Mouse (Mus musculus) liver, embryonic 15.5 days (tissue): Measurements from ENCODE around the gene Gpc3. TPM values are rescaled to one million over a fixed set of nuclear protein-coding genes. Genes with fewer than 3 reads are reported as not detected.
"Not testable (repeated sequence)": the region's sequence is repeated elsewhere in the genome, so short reads cannot be mapped to it uniquely, and the experiment has no call there.

Source experiments
- ATAC-seq: fragments of 200-750 bp; cut with Nextera tagmentation; 2 replicates; pipeline ENCODE4 v1.8.0; 2017; ENCODE audit warnings: moderate number of reproducible peaks, mild to moderate bottlenecking, moderate library complexity; ENCODE audit not compliant: insufficient read depth
- H3K27ac ChIP-seq: fragments of 300-500 bp; sonication (generic); replicated peaks from 2 replicates; pipeline ENCODE4 v1.5.1; 2015; ENCODE audit warnings: mild to moderate bottlenecking, inconsistent platforms
- H3K27me3 ChIP-seq: fragments of 300-500 bp; sonication (generic); 2 replicates; pipeline ENCODE4 v1.6.1; 2015; ENCODE audit warnings: mild to moderate bottlenecking, inconsistent platforms
- H3K36me3 ChIP-seq: fragments of 300-500 bp; sonication (generic); replicated peaks from 2 replicates; pipeline ENCODE4 v1.6.1; 2015; ENCODE audit warnings: moderate library complexity, mild to moderate bottlenecking, inconsistent platforms
- H3K4me1 ChIP-seq: fragments of 300-500 bp; sonication (generic); replicated peaks from 2 replicates; pipeline ENCODE4 v1.6.1; 2015; ENCODE audit warnings: inconsistent platforms
- H3K4me2 ChIP-seq: fragments of 300-500 bp; sonication (generic); 2 replicates; pipeline ENCODE4 v1.6.1; 2015; ENCODE audit warnings: moderate library complexity, mild to moderate bottlenecking, inconsistent platforms
- H3K4me3 ChIP-seq: fragments of 300-500 bp; sonication (generic); replicated peaks from 2 replicates; pipeline ENCODE4 v1.5.1; 2015; ENCODE audit warnings: mild to moderate bottlenecking, inconsistent platforms
- H3K9ac ChIP-seq: fragments of 300-500 bp; sonication (generic); 2 replicates; pipeline ENCODE4 v1.6.1; 2015; ENCODE audit warnings: moderate library complexity, mild to moderate bottlenecking, inconsistent platforms
- H3K9me3 ChIP-seq: fragments of 300-500 bp; sonication (generic); replicated peaks from 2 replicates; pipeline ENCODE4 v1.6.1; 2016; ENCODE audit warnings: inconsistent platforms
- WGBS: fragments of 180-500 bp; shearing (Covaris S2); methylation state at CpG from one replicate; pipeline ENCODE4 v1.1.7; 2015; ENCODE audit warnings: mixed read lengths; ENCODE audit not compliant: insufficient replicate concordance; 5-methylcytosine and 5-hydroxymethylcytosine counted together
- polyA plus RNA-seq: library from polyadenylated mRNA; unstranded; fragments of >200 nt; fragmentation: Nextera tagmentation; extraction: Ambion mirVana; gene quantifications from 2 replicates; pipeline ENCODE4 v1.2.1, GENCODE M21; 2015

Gpc3 gene
- polyA plus RNA-seq, 1 experiment from 2014 or later = 268 TPM

- Histone ChIP-seq H3K27ac (no peak overlapping the region), H3K9ac (no peak overlapping the region), H3K27me3 (no peaks in the 10 kb centered on the region), H3K4me1 (no peaks in the 10 kb centered on the region), H3K9me3 (no peaks in the 10 kb centered on the region), H3K4me3 (no peak overlapping the region), H3K36me3 (no peaks in the 10 kb centered on the region), H3K4me2 (no peak overlapping the region)
- no peak for ATAC-seq
- 47% methylated on average over 3 of the region's 3 CpGs for WGBS
Measured at GRCm38 (mm10) chrX:52278687-52279359, 334.9 kb downstream of the Gpc3 start.

- 36% methylated on average over 1 of the region's 1 CpGs for whole genome bisulfite sequencing
- Histone ChIP-seq H3K9me3 (no peaks in the 10 kb centered on the region), H3K9ac (no peak overlapping the region), H3K4me2 (no peak overlapping the region), H3K4me3 (no peak overlapping the region), H3K36me3 (no peaks in the 10 kb centered on the region), H3K27ac (no peak overlapping the region), H3K4me1 (no peaks in the 10 kb centered on the region), H3K27me3 (no peaks in the 10 kb centered on the region)
- ATAC-seq = no peak
Measured at GRCm38 (mm10) chrX:52277599-52277998, 336.2 kb downstream of the Gpc3 start.

GRCm38 (mm10) chrX:52273016-52273415 lies 340.7 kb downstream of the Gpc3 start:
- no peak for ATAC-seq
- Histone ChIP-seq H3K9ac (no peak overlapping the region), H3K27ac (no peak overlapping the region), H3K4me3 (no peak overlapping the region), H3K4me2 (no peak overlapping the region), H3K27me3 (no peaks in the 10 kb centered on the region; the same call in 1 of the 2 replicates), H3K9me3 (no peaks in the 10 kb centered on the region), H3K36me3 (no peaks in the 10 kb centered on the region), H3K4me1 (no peaks in the 10 kb centered on the region)
- WGBS = 56% methylated on average over 7 of the region's 7 CpGs

GRCm38 (mm10) chrX:52261991-52262390 lies 351.8 kb downstream of the Gpc3 start:
- H3K9ac ChIP-seq = no peak overlapping the region
- WGBS = 76% methylated on average over 11 of the region's 11 CpGs

GRCm38 (mm10) chrX:52261546-52261945 lies 352.2 kb downstream of the Gpc3 start:
- H3K36me3 ChIP-seq = no peaks in the 10 kb centered on the region
- no peaks in the 10 kb centered on the region for H3K9me3 ChIP-seq
- H3K4me3 ChIP-seq = no peak overlapping the region
- H3K4me2 ChIP-seq = no peak overlapping the region
- 71% methylated on average over 7 of the region's 7 CpGs for WGBS
- ATAC-seq = no peak
- no peak overlapping the region for H3K27ac ChIP-seq
- H3K9ac ChIP-seq = no peak overlapping the region
- H3K27me3 ChIP-seq = no peaks in the 10 kb centered on the region
- H3K4me1 ChIP-seq = no peaks in the 10 kb centered on the region

More at GRCm38 (mm10) chrX:52261991-52262390, 351.8 kb downstream of the Gpc3 start:
- ATAC-seq = no peak
- Histone ChIP-seq H3K27me3 (no peaks in the 10 kb centered on the region), H3K36me3 (no peaks in the 10 kb centered on the region), H3K4me3 (no peak overlapping the region), H3K4me2 (no peak overlapping the region), H3K9me3 (no peaks in the 10 kb centered on the region), H3K27ac (no peak overlapping the region), H3K4me1 (no peaks in the 10 kb centered on the region)

- not testable (repeated sequence) for H3K9me3 ChIP-seq, ATAC-seq, H3K4me1 ChIP-seq, H3K27ac ChIP-seq, H3K9ac ChIP-seq, H3K4me2 ChIP-seq, H3K27me3 ChIP-seq, H3K36me3 ChIP-seq, H3K4me3 ChIP-seq
- WGBS = 58% methylated on average over 1 of the region's 1 CpGs
Measured at GRCm38 (mm10) chrX:52259771-52260170, 354.0 kb downstream of the Gpc3 start.

GRCm38 (mm10) chrX:52254526-52254925 lies 359.2 kb downstream of the Gpc3 start:
- no peaks in the 10 kb centered on the region for H3K9me3 ChIP-seq
- H3K9ac ChIP-seq = no peak overlapping the region
- 54% methylated on average over 1 of the region's 1 CpGs for WGBS
- H3K27me3 ChIP-seq = no peaks in the 10 kb centered on the region
- H3K4me2 ChIP-seq = no peak overlapping the region
- no peaks in the 10 kb centered on the region for H3K36me3 ChIP-seq
- no peak for ATAC-seq
- H3K4me1 ChIP-seq = no peaks in the 10 kb centered on the region
- H3K4me3 ChIP-seq = no peak overlapping the region
- no peak overlapping the region for H3K27ac ChIP-seq

- no peaks in the 10 kb centered on the region for H3K36me3 ChIP-seq
- H3K4me3 ChIP-seq = no peak overlapping the region
- H3K4me1 ChIP-seq = no peaks in the 10 kb centered on the region
- no peak overlapping the region for H3K4me2 ChIP-seq
- no peaks in the 10 kb centered on the region for H3K9me3 ChIP-seq
- ATAC-seq = no peak
- no peaks in the 10 kb centered on the region for H3K27me3 ChIP-seq
- no peak overlapping the region for H3K9ac ChIP-seq
- WGBS = 60% methylated on average over 4 of the region's 4 CpGs
- H3K27ac ChIP-seq = no peak overlapping the region
Measured at GRCm38 (mm10) chrX:52245694-52246297, 368.0 kb downstream of the Gpc3 start.

- no peak overlapping the region for H3K4me2 ChIP-seq
- H3K27ac ChIP-seq = no peak overlapping the region
- H3K9me3 ChIP-seq = no peaks in the 10 kb centered on the region
- no peaks in the 10 kb centered on the region for H3K36me3 ChIP-seq
- no peak for ATAC-seq
- 92% methylated on average over 4 of the region's 4 CpGs for WGBS
- no peaks in the 10 kb centered on the region for H3K4me1 ChIP-seq
- no peak overlapping the region for H3K9ac ChIP-seq
- H3K4me3 ChIP-seq = no peak overlapping the region
- no peaks in the 10 kb centered on the region; the same call in 1 of the 2 replicates for H3K27me3 ChIP-seq
Measured at GRCm38 (mm10) chrX:52237470-52237869, 376.3 kb downstream of the Gpc3 start.

- no peak overlapping the region for H3K27ac ChIP-seq
- no peaks in the 10 kb centered on the region for H3K9me3 ChIP-seq
- ATAC-seq = no peak
- no peaks in the 10 kb centered on the region for H3K4me1 ChIP-seq
- no peak overlapping the region for H3K9ac ChIP-seq
- no peaks in the 10 kb centered on the region; the same call in none of the 2 replicates for H3K27me3 ChIP-seq
- H3K4me2 ChIP-seq = no peak overlapping the region
- WGBS = 55% methylated on average over 7 of the region's 7 CpGs
- no peaks in the 10 kb centered on the region for H3K36me3 ChIP-seq
- no peak overlapping the region for H3K4me3 ChIP-seq
Measured at GRCm38 (mm10) chrX:52231984-52232383, 381.8 kb downstream of the Gpc3 start.

GRCm38 (mm10) chrX:52230711-52231110 lies 383.0 kb downstream of the Gpc3 start:
- H3K27ac ChIP-seq = no peak overlapping the region
- H3K4me3 ChIP-seq = no peak overlapping the region
- no peaks in the 10 kb centered on the region for H3K4me1 ChIP-seq
- H3K36me3 ChIP-seq = no peaks in the 10 kb centered on the region
- H3K4me2 ChIP-seq = no peak overlapping the region
- H3K9me3 ChIP-seq = no peaks in the 10 kb centered on the region
- WGBS = 56% methylated on average over 4 of the region's 4 CpGs
- H3K9ac ChIP-seq = no peak overlapping the region
- ATAC-seq = no peak
- no peaks in the 10 kb centered on the region; the same call in none of the 2 replicates for H3K27me3 ChIP-seq
